Mouse (Mus musculus) right cerebral cortex, adult 18-20 months (tissue): ENCODE measurements around the gene Nfyc.
A peak's percentile ranks its signal among the peaks of the same experiment; 100 is the strongest.

Experiments used
- DNase-seq: peaks from one replicate; pipeline ENCODE4 v3.0.0; 2022; ENCODE audit warnings: mixed read lengths

The Nfyc gene

DNA sequence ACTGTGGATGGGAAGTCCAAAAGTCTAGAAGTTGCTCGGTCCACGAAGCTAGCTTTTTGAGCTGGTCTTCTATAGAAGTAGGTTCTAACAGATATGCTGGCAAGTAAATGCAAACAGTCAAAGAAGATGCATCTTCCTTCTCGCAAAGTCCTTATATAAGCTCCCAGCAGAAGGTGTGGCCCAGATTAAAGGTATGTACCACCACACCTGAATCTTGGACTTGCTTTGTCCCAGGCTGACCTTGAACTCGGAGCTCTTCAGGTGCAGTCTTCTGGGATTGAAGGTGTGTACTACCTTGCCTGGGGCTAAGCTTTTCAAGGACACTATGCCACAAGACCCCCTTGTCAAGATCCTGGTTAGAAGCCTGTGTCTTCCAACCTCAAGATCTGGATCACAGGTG is at the start of gene Nfyc:
Gene Nfyc (minus strand): TSS at position 101 of the 400 bp plus-strand sequence.
- DNase-seq, result no peak

DNA sequence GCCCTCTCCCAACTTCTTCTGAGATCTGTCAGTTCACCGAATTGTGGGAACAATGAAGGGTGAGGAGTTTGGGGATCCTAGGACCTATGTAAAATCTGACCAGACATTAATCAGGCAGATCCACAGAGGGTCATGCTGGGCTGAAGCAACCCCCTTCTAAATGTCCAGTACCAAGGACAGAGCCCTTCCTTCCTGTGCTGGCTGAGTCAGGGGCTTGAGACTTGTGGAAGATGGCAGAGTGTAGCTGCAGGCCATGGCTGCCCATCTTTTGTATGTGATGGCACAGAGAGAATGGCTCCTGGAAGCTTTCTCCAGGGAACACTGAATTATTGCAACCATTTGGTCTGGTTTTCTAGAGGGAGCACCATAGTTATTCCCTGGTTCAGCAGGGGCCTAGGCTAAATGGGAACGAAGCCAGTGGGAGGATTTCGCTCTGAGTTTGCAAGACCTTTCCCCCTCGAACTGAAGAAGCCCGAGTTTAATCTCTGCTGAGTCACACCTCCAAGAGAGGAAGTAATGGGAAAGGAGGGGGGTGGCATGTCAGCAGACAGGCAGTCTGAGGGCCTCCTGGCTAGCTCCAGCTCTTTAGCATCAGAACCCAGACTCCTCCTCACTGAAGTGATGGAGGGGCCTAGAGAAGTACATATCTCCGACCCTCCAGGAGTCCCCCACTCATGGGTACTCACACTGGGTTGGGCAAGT is 49.5 kb upstream of the Nfyc start:
- peak; percentile 47 for DNase-seq

GRCm38 (mm10) chr4:120879386-120879785 is 48.0 kb upstream of the Nfyc start:
- DNase-seq, result no peak

DNA sequence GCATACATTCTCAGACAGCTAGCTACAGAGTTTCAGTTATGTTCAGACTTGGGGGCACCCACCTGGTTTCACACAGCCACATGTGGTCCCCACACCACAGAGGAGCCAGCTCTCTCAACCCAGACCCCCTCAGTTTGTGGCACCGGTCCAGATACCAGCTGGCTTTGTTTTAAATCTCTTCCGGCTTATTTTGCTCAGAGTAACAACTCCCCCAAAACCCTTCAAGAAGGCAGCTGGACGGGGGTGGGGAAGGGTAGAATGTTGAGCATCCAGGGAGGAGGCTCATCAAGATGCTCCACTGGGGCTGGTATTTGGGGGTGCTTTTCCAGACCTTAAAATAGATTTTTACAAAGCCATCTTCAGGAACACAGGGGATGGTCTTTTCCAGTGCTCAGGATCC is 47.4 kb upstream of the Nfyc start:
- DNase-seq, result peak; percentile 72

DNA sequence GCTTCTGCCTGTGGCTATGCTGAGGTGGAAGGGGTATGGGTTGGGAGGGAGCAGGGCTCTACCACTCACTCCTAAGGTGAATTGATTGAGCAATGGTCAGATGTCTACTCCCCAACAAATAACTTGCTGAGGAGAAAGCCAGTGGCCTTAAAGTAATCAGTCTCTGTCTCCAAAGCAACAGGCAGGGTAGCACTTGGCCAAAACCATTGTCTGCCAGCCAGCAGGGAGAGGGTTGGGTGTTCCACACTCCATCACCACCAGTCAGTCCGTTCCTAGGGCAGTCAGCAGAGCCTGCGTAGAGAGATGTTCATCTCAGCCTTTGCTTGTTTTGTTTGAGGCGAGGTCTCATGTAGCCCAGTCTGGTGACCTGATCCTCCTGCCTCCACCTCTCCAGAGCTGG is 44.6 kb upstream of the Nfyc start:
- DNase-seq, result no peak

- no peak for DNase-seq
These were observed 38.9 kb upstream of the Nfyc start for GRCm38 (mm10) chr4:120870262-120870748.

DNA sequence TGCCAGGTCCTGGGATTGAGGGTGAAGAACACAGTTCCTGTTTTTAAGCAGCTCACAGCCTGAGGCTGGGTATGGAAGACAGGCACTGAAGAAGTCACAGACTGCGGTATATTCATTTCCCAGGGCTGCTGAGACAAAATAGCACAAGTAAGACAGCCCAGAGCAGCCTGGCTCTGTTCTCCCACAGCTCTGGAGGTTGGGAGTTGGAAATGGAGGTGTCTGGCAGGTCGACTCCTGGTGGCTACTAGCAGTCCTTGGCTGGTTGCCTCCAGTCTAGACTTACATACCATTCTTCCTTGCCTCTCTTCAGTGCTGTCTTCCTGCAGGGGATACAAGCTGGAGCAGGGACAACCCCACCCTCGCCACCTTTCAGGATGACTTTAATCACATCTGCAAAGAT is 37.6 kb upstream of the Nfyc start:
- no peak for DNase-seq

DNA sequence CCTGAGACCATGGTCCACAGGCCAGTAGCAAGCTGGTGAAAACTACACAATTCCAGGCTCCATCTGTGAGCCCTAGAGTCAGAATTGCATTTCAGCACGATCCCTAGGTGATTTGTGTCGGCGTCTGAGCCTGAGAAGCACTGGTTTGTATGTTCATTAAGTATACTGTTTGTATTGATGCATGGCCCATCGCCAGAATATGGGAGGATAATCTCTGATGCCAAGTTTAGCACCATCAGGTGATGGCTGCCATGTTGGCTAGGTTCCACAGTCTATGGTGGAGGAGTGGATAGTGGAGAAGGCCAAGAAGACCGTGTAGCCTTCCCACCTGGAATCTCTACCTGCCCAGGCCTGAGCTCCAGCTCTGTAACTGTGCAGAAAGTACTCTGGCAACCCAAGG is 36.9 kb upstream of the Nfyc start:
- DNase-seq, result no peak

- no peak for DNase-seq
These were observed 34.8 kb upstream of the Nfyc start for GRCm38 (mm10) chr4:120866211-120866610.

GRCm38 (mm10) chr4:120859865-120860264 is 28.5 kb upstream of the Nfyc start:
- DNase-seq, result peak; percentile 81

DNA sequence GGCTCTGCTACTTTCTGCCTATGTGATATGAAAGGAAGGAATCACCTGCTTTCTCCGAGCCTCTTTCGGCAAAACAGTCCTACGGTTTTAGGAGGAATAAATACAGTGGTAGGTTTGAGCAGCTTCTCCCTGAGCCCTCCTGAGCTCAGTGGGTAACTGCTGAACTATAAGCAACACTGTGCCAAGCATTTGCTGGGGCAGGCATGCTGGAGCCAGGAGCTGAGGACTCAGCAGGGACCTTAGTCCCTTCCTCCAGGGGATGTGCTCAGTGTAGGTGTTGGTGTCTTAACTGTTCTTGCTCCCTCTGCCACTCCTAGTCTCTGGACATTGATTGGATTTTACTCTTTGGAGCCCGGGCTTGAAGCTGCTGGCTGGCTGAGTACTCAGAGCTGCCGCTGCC is 25.0 kb upstream of the Nfyc start:
- DNase-seq, result no peak

- DNase-seq, result no peak
These were observed 24.1 kb upstream of the Nfyc start for GRCm38 (mm10) chr4:120855360-120856060.

GRCm38 (mm10) chr4:120854588-120855319 is 23.4 kb upstream of the Nfyc start, which contains the start of gene Rims3:
Rims3 (plus strand) TSS chr4:120854816.
- DNase-seq, result peak; percentile 63

DNA sequence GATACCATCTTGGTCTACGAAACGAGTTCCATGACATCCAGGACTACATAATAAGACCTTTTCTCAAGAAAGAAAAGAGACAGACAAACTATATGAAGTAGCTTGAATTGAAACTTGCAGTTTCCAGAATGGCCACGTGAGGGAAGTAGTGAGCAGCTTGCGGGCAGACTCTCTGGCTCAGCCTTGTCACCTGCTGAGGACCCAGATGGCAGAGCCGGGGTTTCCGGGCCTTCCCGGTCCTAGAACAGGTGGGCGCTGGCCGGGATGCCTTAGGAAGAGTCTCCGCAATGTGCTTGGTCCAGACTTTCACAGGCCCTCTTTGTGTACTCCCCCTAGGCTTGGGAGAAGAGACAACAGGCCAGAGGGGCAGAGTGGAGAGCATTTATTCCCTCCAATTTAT is 19.6 kb upstream of the Nfyc start:
- DNase-seq, result peak; percentile 44

DNA sequence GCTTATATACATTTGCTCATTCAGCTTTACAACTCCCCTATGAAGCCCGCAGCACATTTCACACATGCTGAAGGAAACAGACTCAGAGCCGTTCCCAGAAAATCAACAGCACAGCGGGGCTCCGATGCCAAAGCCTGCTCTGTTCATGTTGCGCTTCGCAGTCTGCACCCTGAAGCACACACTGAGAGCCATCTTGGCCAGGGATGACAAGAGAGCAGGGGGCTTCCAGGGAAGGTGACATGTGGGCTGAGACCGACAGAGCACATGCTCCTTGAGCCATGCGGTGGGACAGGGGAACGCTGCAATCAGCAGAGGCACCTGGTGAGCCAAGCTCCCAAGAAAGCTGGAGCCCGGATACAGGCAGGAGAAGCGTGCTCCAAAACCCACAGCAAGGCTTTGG is 18.1 kb upstream of the Nfyc start:
- no peak for DNase-seq

- DNase-seq, result peak; percentile 24
These were observed 17.5 kb upstream of the Nfyc start for GRCm38 (mm10) chr4:120848909-120849308.

DNA sequence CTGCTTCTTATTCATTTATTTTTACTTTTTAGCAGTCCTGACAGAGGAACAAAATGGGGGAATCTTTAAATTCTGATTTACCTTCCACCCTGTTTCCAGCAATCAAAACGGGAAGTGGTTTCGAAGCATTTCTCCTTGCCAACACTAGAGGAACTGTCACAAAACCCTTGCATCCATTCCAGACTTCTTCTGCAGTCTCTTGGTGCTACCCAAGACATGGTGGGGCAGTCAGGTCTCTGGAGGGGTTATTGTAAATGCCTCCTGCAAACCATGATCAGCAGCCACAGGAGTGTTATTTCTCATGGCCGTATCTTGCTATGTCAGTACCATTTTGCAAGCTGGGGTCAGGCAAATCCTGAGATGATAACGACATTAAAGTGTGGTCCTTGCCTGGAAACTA is 13.7 kb upstream of the Nfyc start:
- no peak for DNase-seq

- DNase-seq, result no peak
These were observed 13.2 kb upstream of the Nfyc start for GRCm38 (mm10) chr4:120844423-120845082.

GRCm38 (mm10) chr4:120841342-120841741 is 10.0 kb upstream of the Nfyc start:
- no peak for DNase-seq

DNA sequence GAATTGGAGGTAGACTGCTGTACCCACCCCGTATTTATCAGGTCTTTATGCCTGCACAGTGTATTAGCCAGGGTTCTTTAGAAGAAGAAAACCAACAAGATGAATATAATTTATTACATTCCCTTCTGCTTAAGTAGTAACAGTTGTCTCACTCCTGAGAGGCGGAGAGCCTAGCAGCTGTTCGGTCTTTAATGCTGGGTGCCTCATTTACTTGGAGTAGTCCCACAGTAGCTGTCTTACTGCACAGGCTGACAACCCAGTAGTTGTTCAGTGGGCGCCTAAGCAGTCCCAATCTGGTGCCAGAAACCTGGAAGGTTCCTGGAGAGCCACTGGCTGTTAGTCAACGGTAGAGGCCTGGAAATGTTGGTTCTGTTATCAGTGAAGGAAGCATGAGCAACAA is 605 bp downstream of the Nfyc start:
- DNase-seq, result no peak

DNA sequence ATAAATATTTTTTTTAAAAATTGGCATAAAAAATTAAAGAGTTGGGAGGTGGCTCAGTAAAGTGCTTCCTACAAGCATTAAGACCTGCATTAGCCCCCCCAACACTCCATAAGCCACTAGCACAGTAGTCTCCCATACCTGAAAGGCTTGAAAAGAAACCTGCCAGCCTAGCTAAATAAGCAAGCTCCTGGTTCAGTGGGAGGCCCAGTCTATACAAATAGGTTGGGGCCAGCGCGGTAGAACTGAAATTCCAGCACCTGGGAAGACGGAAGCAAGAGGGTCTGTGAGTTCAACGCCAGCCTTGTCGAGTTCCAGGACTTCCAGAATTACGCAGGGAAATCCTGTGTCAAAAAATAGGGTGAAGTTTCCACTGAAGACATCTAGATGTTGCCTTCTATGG is 5.0 kb downstream of the Nfyc start:
- no peak for DNase-seq

DNA sequence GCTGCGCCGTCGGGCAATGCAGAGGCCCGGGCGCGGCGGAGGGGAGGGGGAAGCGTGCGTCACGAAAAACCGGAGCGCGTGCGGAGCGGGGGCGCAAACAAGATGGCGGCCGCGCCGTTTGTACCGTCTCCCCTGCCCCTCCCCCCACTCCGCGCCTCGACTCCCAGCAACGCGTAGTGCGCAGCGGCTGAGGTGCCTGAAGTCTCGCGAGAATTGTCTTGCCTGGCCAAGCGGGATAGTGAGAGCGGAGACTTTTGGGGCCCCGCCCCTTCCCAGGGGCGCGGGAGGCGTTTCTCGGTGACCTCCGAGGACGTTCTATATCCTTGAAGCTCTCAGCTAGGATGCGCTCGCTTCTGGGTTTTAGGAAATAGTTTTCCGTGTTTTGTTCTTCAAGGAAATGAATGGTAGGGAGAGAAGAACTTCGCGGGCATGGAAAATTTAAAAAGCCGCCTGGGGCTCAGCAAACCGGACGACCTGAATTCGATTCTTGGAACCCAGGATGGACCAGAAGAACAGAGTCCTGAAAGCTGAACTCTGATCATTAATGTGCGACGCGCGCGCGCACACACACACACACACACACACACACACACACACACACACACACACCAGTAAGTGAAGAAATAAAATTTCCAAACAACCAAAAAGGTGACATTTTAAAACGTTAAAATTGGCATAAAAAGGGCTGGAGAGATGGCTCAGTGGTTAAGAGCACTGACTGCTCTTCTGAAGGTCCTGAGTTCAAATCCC is 5.6 kb downstream of the Nfyc start:
- DNase-seq, result peak; percentile 97
